Mouse (Mus musculus) embryonic facial prominence, embryonic 13.5 days (tissue): ENCODE results near the gene Dcdc2b. TPM values are rescaled to one million over a fixed set of nuclear protein-coding genes. Genes with fewer than 3 reads are reported as not detected.

ENCODE experiments used
- ATAC-seq: fragments of 200-750 bp; cut with Nextera tagmentation; 2 replicates; pipeline ENCODE4 v1.8.0; 2017; ENCODE audit warnings: low read depth; ENCODE audit not compliant: insufficient number of reproducible peaks, insufficient read depth, low FRiP score, low TSS enrichment
- H3K27ac ChIP-seq: fragments of 300-500 bp; sonication (generic); 2 replicates; pipeline ENCODE4 v1.5.1; 2015; ENCODE audit warnings: moderate library complexity, mild to moderate bottlenecking, inconsistent platforms
- H3K27me3 ChIP-seq: fragments of 300-500 bp; sonication (generic); 2 replicates; pipeline ENCODE4 v1.6.1; 2015; ENCODE audit warnings: mild to moderate bottlenecking, inconsistent platforms
- H3K36me3 ChIP-seq: fragments of 300-500 bp; sonication (generic); 2 replicates; pipeline ENCODE4 v1.6.1; 2015; ENCODE audit warnings: mild to moderate bottlenecking, inconsistent platforms
- H3K4me1 ChIP-seq: fragments of 300-500 bp; sonication (generic); 2 replicates; pipeline ENCODE4 v1.6.1; 2015; ENCODE audit warnings: inconsistent platforms
- H3K4me2 ChIP-seq: fragments of 300-500 bp; sonication (generic); 2 replicates; pipeline ENCODE4 v1.6.1; 2015; ENCODE audit warnings: moderate library complexity, mild to moderate bottlenecking, inconsistent platforms
- H3K4me3 ChIP-seq: fragments of 300-500 bp; sonication (generic); 2 replicates; pipeline ENCODE4 v1.5.1; 2015; ENCODE audit warnings: mild to moderate bottlenecking, inconsistent platforms
- H3K9ac ChIP-seq: fragments of 300-500 bp; sonication (generic); 2 replicates; pipeline ENCODE4 v1.6.1; 2015; ENCODE audit warnings: mild to moderate bottlenecking, inconsistent platforms
- H3K9me3 ChIP-seq: fragments of 300-500 bp; sonication (generic); 2 replicates; pipeline ENCODE4 v1.6.1; 2016; ENCODE audit warnings: inconsistent platforms
- WGBS: fragments of 180-500 bp; shearing (Covaris S2); methylation state at CpG from one replicate; pipeline ENCODE4 v1.1.7; 2015; ENCODE audit warnings: mixed read lengths; 5-methylcytosine and 5-hydroxymethylcytosine counted together
- polyA plus RNA-seq: library from polyadenylated mRNA; unstranded; fragments of >200 nt; fragmentation: Nextera tagmentation; extraction: Ambion mirVana; gene quantifications from 2 replicates; pipeline ENCODE4 v1.2.1, GENCODE M21; 2015

Dcdc2b gene
- polyA plus RNA-seq, 1 experiment from 2014 or later: 3.1 TPM

GRCm38 (mm10) chr4:129620419-129621282 lies 6.6 kb upstream of the Dcdc2b start:
- Histone ChIP-seq H3K4me1 (peaks cover 39% of the 10 kb centered on the region), H3K27ac (no peak overlapping the region), H3K4me3 (no peak overlapping the region), H3K9me3 (no peaks in the 10 kb centered on the region), H3K4me2 (no peak overlapping the region), H3K27me3 (no peaks in the 10 kb centered on the region), H3K36me3 (peaks cover 30% of the 10 kb centered on the region), H3K9ac (no peak overlapping the region)
- WGBS: 88% methylated on average over 11 of the region's 11 CpGs
- no peak for ATAC-seq

GRCm38 (mm10) chr4:129618786-129619691 lies 5.0 kb upstream of the Dcdc2b start, which contains the start of gene Iqcc:
TSS of gene Iqcc (minus strand) at chr4:129619099.
- 4% methylated on average over 44 of the region's 44 CpGs for WGBS
- no peaks in the 10 kb centered on the region for H3K27me3 ChIP-seq
- peaks cover 25% of the 10 kb centered on the region for H3K4me1 ChIP-seq
- peak within 1 kb of the TSS; percentile 63 for H3K4me3 ChIP-seq
- peak within 1 kb of the TSS; percentile 86 for H3K4me2 ChIP-seq
- peak within 1 kb of the TSS; percentile 89 for H3K27ac ChIP-seq
- peak within 1 kb of the TSS; percentile 93 for H3K9ac ChIP-seq
- ATAC-seq: peak; percentile 80
- peaks cover 29% of the 10 kb centered on the region for H3K36me3 ChIP-seq
- no peaks in the 10 kb centered on the region for H3K9me3 ChIP-seq

GRCm38 (mm10) chr4:129618031-129618430 lies 4.0 kb upstream of the Dcdc2b start:
- WGBS: 94% methylated on average over 5 of the region's 5 CpGs
- Histone ChIP-seq H3K4me2 (peak overlapping the region; percentile 86), H3K27me3 (no peaks in the 10 kb centered on the region), H3K4me3 (peak overlapping the region; percentile 63), H3K27ac (no peak overlapping the region), H3K4me1 (peaks cover 22% of the 10 kb centered on the region), H3K36me3 (peaks cover 29% of the 10 kb centered on the region), H3K9ac (peak overlapping the region; percentile 93), H3K9me3 (no peaks in the 10 kb centered on the region)
- no peak for ATAC-seq

- H3K9ac ChIP-seq: no peak overlapping the region
- H3K27ac ChIP-seq: no peak overlapping the region
- H3K4me2 ChIP-seq: no peak overlapping the region
- no peak overlapping the region for H3K4me3 ChIP-seq
- no peaks in the 10 kb centered on the region for H3K9me3 ChIP-seq
- no peak for ATAC-seq
- no peaks in the 10 kb centered on the region for H3K27me3 ChIP-seq
- 94% methylated on average over 7 of the region's 7 CpGs for WGBS
- peaks cover 13% of the 10 kb centered on the region for H3K4me1 ChIP-seq
- H3K36me3 ChIP-seq: peaks cover 27% of the 10 kb centered on the region
These were observed 3.1 kb upstream of the Dcdc2b start for GRCm38 (mm10) chr4:129617121-129617641.

- Histone ChIP-seq H3K36me3 (peaks cover 26% of the 10 kb centered on the region), H3K4me3 (no peak overlapping the region), H3K27me3 (no peaks in the 10 kb centered on the region), H3K4me2 (no peak overlapping the region), H3K4me1 (peaks cover 10% of the 10 kb centered on the region), H3K27ac (no peak overlapping the region), H3K9me3 (no peaks in the 10 kb centered on the region), H3K9ac (0 out of 2 replicates have a peak overlapping the region, but pooled peaks have one; percentile 11)
- 90% methylated on average over 3 of the region's 3 CpGs for WGBS
- ATAC-seq: no peak
These were observed 2.6 kb upstream of the Dcdc2b start for GRCm38 (mm10) chr4:129616631-129617030.

GRCm38 (mm10) chr4:129615801-129616290 lies 1.8 kb upstream of the Dcdc2b start:
- 89% methylated on average over 9 of the region's 9 CpGs for WGBS
- H3K27me3 ChIP-seq: no peaks in the 10 kb centered on the region
- H3K4me1 ChIP-seq: peaks cover 10% of the 10 kb centered on the region
- ATAC-seq: no peak
- no peak overlapping the region for H3K9ac ChIP-seq
- H3K27ac ChIP-seq: no peak overlapping the region
- no peak overlapping the region for H3K4me3 ChIP-seq
- no peak overlapping the region for H3K4me2 ChIP-seq
- H3K36me3 ChIP-seq: peaks cover 21% of the 10 kb centered on the region
- no peaks in the 10 kb centered on the region for H3K9me3 ChIP-seq

- peaks cover 37% of the 10 kb centered on the region for H3K36me3 ChIP-seq
- H3K27ac ChIP-seq: no peak overlapping the region
- 70% methylated on average over 4 of the region's 4 CpGs for WGBS
- H3K4me1 ChIP-seq: 0 out of 2 replicates have a peak, but pooled peaks cover 2% of the 10 kb centered on the region
- H3K4me3 ChIP-seq: no peak overlapping the region
- no peak overlapping the region for H3K4me2 ChIP-seq
- no peak overlapping the region for H3K9ac ChIP-seq
- no peaks in the 10 kb centered on the region for H3K9me3 ChIP-seq
- peak; percentile 54; the same call in 1 of the 2 replicates for ATAC-seq
- no peaks in the 10 kb centered on the region for H3K27me3 ChIP-seq
These were observed 3.6 kb downstream of the Dcdc2b start for GRCm38 (mm10) chr4:129610472-129610871.

- Histone ChIP-seq H3K4me3 (no peak overlapping the region), H3K27me3 (no peaks in the 10 kb centered on the region), H3K4me2 (no peak overlapping the region), H3K27ac (no peak overlapping the region), H3K4me1 (0 out of 2 replicates have a peak, but pooled peaks cover 2% of the 10 kb centered on the region), H3K9me3 (no peaks in the 10 kb centered on the region), H3K36me3 (peaks cover 40% of the 10 kb centered on the region), H3K9ac (no peak overlapping the region)
- WGBS: 79% methylated on average over 4 of the region's 4 CpGs
- ATAC-seq: peak; percentile 22; the same call in 1 of the 2 replicates
These were observed 4.0 kb downstream of the Dcdc2b start for GRCm38 (mm10) chr4:129610026-129610425.

GRCm38 (mm10) chr4:129609139-129609631 lies 4.9 kb downstream of the Dcdc2b start:
- no peak overlapping the region; the same call in 1 of the 2 replicates for H3K27ac ChIP-seq
- no peak overlapping the region for H3K4me2 ChIP-seq
- H3K9ac ChIP-seq: no peak overlapping the region
- peaks cover 48% of the 10 kb centered on the region for H3K36me3 ChIP-seq
- ATAC-seq: no peak
- 0 out of 2 replicates have a peak, but pooled peaks cover 2% of the 10 kb centered on the region for H3K4me1 ChIP-seq
- H3K4me3 ChIP-seq: no peak overlapping the region
- H3K27me3 ChIP-seq: no peaks in the 10 kb centered on the region
- WGBS: 79% methylated on average over 12 of the region's 12 CpGs
- H3K9me3 ChIP-seq: no peaks in the 10 kb centered on the region

GRCm38 (mm10) chr4:129608426-129609025 lies 5.5 kb downstream of the Dcdc2b start:
- 35% methylated on average over 7 of the region's 7 CpGs for WGBS
- no peaks in the 10 kb centered on the region for H3K9me3 ChIP-seq
- H3K4me3 ChIP-seq: no peak overlapping the region
- peaks cover 55% of the 10 kb centered on the region for H3K36me3 ChIP-seq
- H3K27me3 ChIP-seq: no peaks in the 10 kb centered on the region
- H3K9ac ChIP-seq: peak overlapping the region; percentile 32; the same call in 1 of the 2 replicates
- H3K27ac ChIP-seq: 0 out of 2 replicates have a peak overlapping the region, but pooled peaks have one; percentile 23
- H3K4me2 ChIP-seq: no peak overlapping the region
- ATAC-seq: peak; percentile 79
- H3K4me1 ChIP-seq: 0 out of 2 replicates have a peak, but pooled peaks cover 2% of the 10 kb centered on the region
